Mouse (Mus musculus) G1E (cell line): ENCODE measurements around the gene Snrpd2.

Experiments
- GATA1 ChIP-seq: IDR thresholded peaks from 2 replicates; pipeline ENCODE4 v1.6.1; 2012; ENCODE audit warnings: borderline replicate concordance, low read length, inconsistent platforms, mixed read lengths
- TAL1 ChIP-seq: conservative IDR thresholded peaks from 2 replicates; pipeline ENCODE4 v1.6.1; 2012; ENCODE audit warnings: low read depth, low read length, inconsistent platforms, mixed read lengths

GRCm38 (mm10) chr7:19154796-19155195, 5.3 kb downstream of the Snrpd2 start:
- TF ChIP-seq TAL1, result no peak
- TF ChIP-seq GATA1, result no peak
